Mouse (Mus musculus) forebrain, postnatal 0 days (tissue): ENCODE measurements around the gene Lrrc36. TPM values are rescaled to one million over a fixed set of nuclear protein-coding genes. Genes with fewer than 3 reads are reported as not detected.

Experiments
- ATAC-seq: fragments of 200-750 bp; cut with Nextera tagmentation; 2 replicates; pipeline ENCODE4 v1.8.0; 2017; ENCODE audit warnings: mild to moderate bottlenecking, moderate library complexity
- DNase-seq: peaks from one replicate; pipeline ENCODE4 v3.0.0-alpha.2; 2015
- H3K27ac ChIP-seq: fragments of 300-500 bp; sonication (generic); 2 replicates; pipeline ENCODE4 v1.5.1; 2014; ENCODE audit warnings: low read depth, mild to moderate bottlenecking, antibody characterized with exemption, low read length, moderate library complexity, mixed read lengths
- H3K27me3 ChIP-seq: fragments of 300-500 bp; sonication (generic); 2 replicates; pipeline ENCODE4 v1.6.1; 2014; ENCODE audit warnings: mild to moderate bottlenecking, low read length, mixed read lengths; ENCODE audit not compliant: insufficient read depth
- H3K36me3 ChIP-seq: fragments of 300-500 bp; sonication (generic); 2 replicates; pipeline ENCODE4 v1.6.1; 2014; ENCODE audit warnings: mild to moderate bottlenecking, moderate library complexity; ENCODE audit not compliant: insufficient read depth
- H3K4me1 ChIP-seq: fragments of 300-500 bp; sonication (generic); 2 replicates; pipeline ENCODE4 v1.6.1; 2014; ENCODE audit warnings: antibody characterized with exemption; ENCODE audit not compliant: insufficient read depth
- H3K4me2 ChIP-seq: fragments of 300-500 bp; sonication (generic); 2 replicates; pipeline ENCODE4 v1.6.1; 2014; ENCODE audit warnings: low read depth, mild to moderate bottlenecking, moderate library complexity
- H3K4me3 ChIP-seq: fragments of 300-500 bp; sonication (generic); 2 replicates; pipeline ENCODE4 v1.5.1; 2014; ENCODE audit warnings: low read depth, low read length, mixed read lengths
- H3K9ac ChIP-seq: fragments of 300-500 bp; sonication (generic); 2 replicates; pipeline ENCODE4 v1.6.1; 2014; ENCODE audit warnings: mild to moderate bottlenecking
- H3K9me3 ChIP-seq: fragments of 300-500 bp; sonication (generic); 2 replicates; pipeline ENCODE4 v1.6.1; 2016; ENCODE audit warnings: low read length
- CTCF ChIP-seq: sonication (generic); IDR thresholded peaks from 2 replicates; pipeline ENCODE4 v1.5.1; 2016; ENCODE audit warnings: antibody characterized with exemption, control low read depth, low read depth
- WGBS: fragments of 180-500 bp; shearing (Covaris S2); extraction: QIAGEN DNeasy Blood & Tissue Kit; methylation state at CpG from one replicate; pipeline ENCODE4 v1.1.7; 2014; 5-methylcytosine and 5-hydroxymethylcytosine counted together
- polyA plus RNA-seq: library from polyadenylated mRNA; unstranded; fragments of >200 nt; fragmentation: Nextera tagmentation; extraction: Ambion mirVana; gene quantifications from 2 replicates; pipeline ENCODE4 v1.2.1, GENCODE M21; 2015
- total RNA-seq: library from RNA; depleted of rRNA; stranded (reverse); fragments of >200 nt; gene quantifications from 2 replicates; pipeline ENCODE4 v1.2.3, GENCODE M21; 2014

The Lrrc36 gene
- total and polyA plus RNA-seq, 2 experiments from 2014 or later = 1.1 to 1.7 TPM

DNA sequence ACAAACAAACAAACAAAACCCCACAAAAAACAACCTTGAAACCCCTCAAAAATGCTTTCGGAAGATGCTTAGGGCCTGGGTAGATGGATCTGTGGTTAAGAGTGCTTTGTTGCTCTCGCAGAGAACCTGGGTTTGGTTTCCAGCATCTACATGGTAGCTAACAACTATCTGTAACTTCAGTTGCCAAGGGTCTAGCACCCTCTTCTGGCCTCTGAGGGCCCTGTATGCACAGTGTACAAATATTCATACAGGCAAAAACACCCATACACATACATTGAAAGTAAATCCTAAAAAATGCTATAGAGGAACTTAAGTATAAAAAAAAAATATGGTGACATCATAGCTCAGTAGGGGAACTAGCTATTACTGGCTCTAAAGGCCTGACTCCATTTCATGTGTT is 29.3 kb upstream of the Lrrc36 start:
- no peak overlapping the region for H3K27ac ChIP-seq
- H3K4me2 ChIP-seq = no peak overlapping the region
- H3K4me3 ChIP-seq = no peak overlapping the region
- no peaks in the 10 kb centered on the region for H3K27me3 ChIP-seq
- no peak overlapping the region for H3K9ac ChIP-seq
- H3K9me3 ChIP-seq = no peaks in the 10 kb centered on the region
- 99% methylated on average over 2 of the region's 2 CpGs for WGBS
- TF ChIP-seq CTCF = no peak
- ATAC-seq = no peak
- no peaks in the 10 kb centered on the region for H3K4me1 ChIP-seq
- H3K36me3 ChIP-seq = no peaks in the 10 kb centered on the region
- no peak for DNase-seq

DNA sequence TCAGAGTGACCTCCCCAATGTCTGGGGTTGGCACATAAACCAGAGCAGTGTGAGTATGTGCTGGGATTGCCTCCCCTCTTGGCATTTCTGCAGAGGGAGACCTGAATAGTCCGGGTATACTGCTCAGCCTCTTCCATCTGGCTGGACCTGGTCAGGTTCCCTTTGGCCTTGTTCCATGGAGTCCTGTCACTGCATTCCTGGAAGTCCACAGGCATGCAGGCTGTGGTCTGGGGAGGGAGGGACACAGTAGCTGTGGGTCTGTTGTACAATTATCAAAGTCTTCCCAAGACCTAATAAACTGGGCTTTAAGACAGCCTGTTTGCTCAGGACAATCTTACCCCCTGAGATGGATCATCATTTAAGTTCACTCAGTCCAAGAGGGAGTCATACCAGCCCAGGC is 26.2 kb upstream of the Lrrc36 start:
- no peak overlapping the region for H3K4me2 ChIP-seq
- no peak overlapping the region for H3K9ac ChIP-seq
- H3K27ac ChIP-seq = no peak overlapping the region
- no peak for DNase-seq
- ATAC-seq = no peak
- no peaks in the 10 kb centered on the region for H3K9me3 ChIP-seq
- no peaks in the 10 kb centered on the region for H3K36me3 ChIP-seq
- TF ChIP-seq CTCF = no peak
- no peaks in the 10 kb centered on the region for H3K27me3 ChIP-seq
- 79% methylated on average over 1 of the region's 1 CpGs for WGBS
- no peaks in the 10 kb centered on the region for H3K4me1 ChIP-seq
- H3K4me3 ChIP-seq = no peak overlapping the region

DNA sequence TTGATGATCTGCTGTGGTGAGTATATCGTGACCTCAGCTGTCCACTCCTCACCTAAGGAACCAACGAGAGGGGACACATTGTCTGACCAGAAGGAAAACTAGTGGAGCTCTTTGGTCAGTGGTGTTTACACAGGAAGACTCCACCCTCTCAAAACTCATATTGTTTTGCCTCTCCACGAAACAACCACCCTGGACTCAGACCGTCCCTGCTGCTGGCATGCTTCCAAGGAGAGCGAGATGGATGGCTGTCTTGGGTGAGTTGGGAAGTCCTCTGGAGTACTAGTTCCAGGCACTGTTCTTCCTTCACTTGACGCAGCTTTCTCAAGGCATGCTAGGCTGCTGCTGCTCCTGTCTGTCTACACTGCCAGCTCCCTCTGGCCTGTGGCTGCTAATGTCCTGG is 24.3 kb upstream of the Lrrc36 start:
- no peak for DNase-seq

DNA sequence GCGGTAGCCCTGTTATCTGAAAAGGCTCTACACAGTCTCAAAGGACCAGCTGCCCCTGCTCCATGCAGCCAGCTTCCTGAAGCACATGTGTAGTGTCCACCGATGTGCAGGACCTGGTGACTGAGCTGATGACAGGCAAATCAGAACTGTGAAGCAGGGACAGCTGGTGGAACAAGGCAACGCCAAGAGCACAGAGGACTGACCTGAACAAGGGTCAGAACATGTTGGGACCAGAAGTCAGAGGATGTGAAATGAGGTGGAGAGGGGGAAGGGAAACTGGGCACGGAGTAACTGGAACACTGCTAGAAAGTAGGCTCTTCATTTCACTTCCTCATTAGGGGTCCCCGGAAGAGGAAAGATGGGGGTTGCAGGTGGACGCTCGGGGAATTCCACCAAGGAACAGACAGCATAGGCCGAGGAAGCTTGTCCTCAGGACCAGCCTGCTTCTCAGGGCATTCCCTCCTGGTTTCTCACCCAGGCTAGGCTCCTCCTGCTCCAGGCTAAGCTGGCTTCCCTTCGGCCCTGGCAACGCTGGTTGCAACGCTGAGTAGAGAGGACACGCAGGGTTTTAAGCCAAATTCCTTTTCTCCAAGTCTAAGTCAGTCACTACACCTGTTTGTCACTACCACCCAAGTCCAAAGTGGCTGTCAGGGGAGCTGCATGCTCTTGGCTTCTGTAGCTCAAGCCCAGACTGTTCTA is 20.1 kb upstream of the Lrrc36 start:
- no peak for ATAC-seq
- Histone ChIP-seq H3K4me3 (no peak overlapping the region), H3K27me3 (no peaks in the 10 kb centered on the region), H3K36me3 (no peaks in the 10 kb centered on the region), H3K9me3 (no peaks in the 10 kb centered on the region), H3K4me2 (no peak overlapping the region), H3K4me1 (no peaks in the 10 kb centered on the region), H3K27ac (no peak overlapping the region), H3K9ac (no peak overlapping the region)
- no peak for TF ChIP-seq CTCF
- 90% methylated on average over 12 of the region's 12 CpGs for WGBS
- DNase-seq = no peak

More for the DNA sequence above, 24.3 kb upstream of the Lrrc36 start:
- no peaks in the 10 kb centered on the region for H3K27me3 ChIP-seq
- H3K27ac ChIP-seq = no peak overlapping the region
- no peaks in the 10 kb centered on the region for H3K36me3 ChIP-seq
- no peak overlapping the region for H3K4me2 ChIP-seq
- H3K9ac ChIP-seq = no peak overlapping the region
- no peak overlapping the region for H3K4me3 ChIP-seq
- no peak for TF ChIP-seq CTCF
- no peaks in the 10 kb centered on the region for H3K9me3 ChIP-seq
- no peaks in the 10 kb centered on the region for H3K4me1 ChIP-seq
- WGBS = 82% methylated on average over 6 of the region's 6 CpGs
- no peak for ATAC-seq

DNA sequence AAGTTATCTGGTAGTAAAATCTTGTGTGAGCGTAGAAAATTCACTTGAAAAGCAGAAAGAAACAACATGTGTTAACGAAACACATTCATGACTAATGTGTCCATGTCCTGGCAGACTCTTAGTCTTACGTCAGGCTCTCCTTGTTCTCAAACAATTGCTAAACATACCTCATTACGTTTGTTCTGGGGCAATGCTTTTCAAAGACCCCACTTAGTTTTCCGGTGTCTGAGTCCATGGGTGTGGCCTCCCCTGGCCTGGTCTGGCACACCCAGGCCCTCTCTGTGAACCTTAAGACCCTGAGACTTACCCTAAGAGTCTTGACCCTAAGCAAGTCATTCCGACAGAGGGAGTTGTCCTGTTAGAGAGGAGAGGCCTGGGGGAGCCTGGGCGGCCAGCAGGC is 19.5 kb upstream of the Lrrc36 start:
- Histone ChIP-seq H3K9me3 (no peaks in the 10 kb centered on the region), H3K4me1 (no peaks in the 10 kb centered on the region), H3K36me3 (no peaks in the 10 kb centered on the region), H3K27me3 (no peaks in the 10 kb centered on the region), H3K9ac (no peak overlapping the region), H3K4me3 (no peak overlapping the region), H3K4me2 (no peak overlapping the region), H3K27ac (no peak overlapping the region)
- TF ChIP-seq CTCF = no peak
- no peak for ATAC-seq
- no peak for DNase-seq
- WGBS = 40% methylated on average over 7 of the region's 7 CpGs

DNA sequence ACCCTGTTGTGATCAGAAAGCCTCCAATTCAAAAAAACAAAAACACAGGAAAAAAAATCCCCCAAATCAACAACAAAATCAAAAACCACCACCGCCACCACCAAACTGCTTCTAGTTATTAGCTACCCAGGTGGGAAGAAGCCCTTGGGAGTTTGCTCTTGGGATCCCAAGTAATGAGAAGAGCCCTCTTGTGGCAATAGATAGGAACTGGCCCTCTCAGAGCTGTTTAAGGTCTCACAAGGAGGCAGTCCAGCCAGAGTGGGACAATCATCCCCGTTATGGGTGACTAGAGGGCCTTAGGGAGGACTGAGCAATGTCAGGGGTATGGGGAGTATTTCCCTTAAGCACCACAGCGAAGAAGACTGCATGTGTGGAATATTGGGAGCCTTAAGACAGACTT is 15.6 kb upstream of the Lrrc36 start:
- no peak overlapping the region for H3K4me2 ChIP-seq
- H3K36me3 ChIP-seq = no peaks in the 10 kb centered on the region
- peak; percentile 73 for TF ChIP-seq CTCF
- WGBS = 48% methylated on average over 3 of the region's 3 CpGs
- no peaks in the 10 kb centered on the region for H3K9me3 ChIP-seq
- DNase-seq (peak; percentile 52), ATAC-seq (no peak)
- no peak overlapping the region for H3K4me3 ChIP-seq
- no peaks in the 10 kb centered on the region for H3K27me3 ChIP-seq
- no peak overlapping the region for H3K9ac ChIP-seq
- no peak overlapping the region for H3K27ac ChIP-seq
- H3K4me1 ChIP-seq = no peaks in the 10 kb centered on the region

DNA sequence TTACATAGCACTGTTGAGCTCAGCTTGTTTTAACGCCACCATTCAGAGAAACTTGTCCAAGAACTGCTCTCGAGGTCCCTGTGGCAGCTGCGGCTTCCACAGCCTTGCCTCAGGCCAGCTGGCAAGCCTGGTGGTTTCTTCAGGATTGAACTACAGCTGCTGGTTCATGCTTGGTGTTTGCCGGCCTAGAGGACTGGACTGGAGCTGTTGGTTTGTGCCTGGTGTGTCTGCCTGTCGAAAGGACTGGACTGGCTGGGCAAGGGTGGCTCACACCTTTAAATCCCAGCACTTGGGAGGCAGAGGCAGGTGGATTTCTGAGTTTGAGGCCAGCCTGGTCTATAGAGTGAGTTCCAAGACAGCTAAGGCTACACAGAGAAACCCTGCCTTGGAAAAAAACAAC is 13.4 kb upstream of the Lrrc36 start:
- Histone ChIP-seq H3K9me3 (no peaks in the 10 kb centered on the region), H3K36me3 (no peaks in the 10 kb centered on the region), H3K27me3 (no peaks in the 10 kb centered on the region), H3K4me1 (no peaks in the 10 kb centered on the region), H3K27ac (no peak overlapping the region), H3K9ac (no peak overlapping the region), H3K4me2 (no peak overlapping the region), H3K4me3 (no peak overlapping the region)
- ATAC-seq (no peak), DNase-seq (no peak)
- 93% methylated on average over 5 of the region's 5 CpGs for WGBS
- TF ChIP-seq CTCF = no peak
